Comparison of ENCODE assay signal across 8 mouse cellular contexts in the genomic region with DNA sequence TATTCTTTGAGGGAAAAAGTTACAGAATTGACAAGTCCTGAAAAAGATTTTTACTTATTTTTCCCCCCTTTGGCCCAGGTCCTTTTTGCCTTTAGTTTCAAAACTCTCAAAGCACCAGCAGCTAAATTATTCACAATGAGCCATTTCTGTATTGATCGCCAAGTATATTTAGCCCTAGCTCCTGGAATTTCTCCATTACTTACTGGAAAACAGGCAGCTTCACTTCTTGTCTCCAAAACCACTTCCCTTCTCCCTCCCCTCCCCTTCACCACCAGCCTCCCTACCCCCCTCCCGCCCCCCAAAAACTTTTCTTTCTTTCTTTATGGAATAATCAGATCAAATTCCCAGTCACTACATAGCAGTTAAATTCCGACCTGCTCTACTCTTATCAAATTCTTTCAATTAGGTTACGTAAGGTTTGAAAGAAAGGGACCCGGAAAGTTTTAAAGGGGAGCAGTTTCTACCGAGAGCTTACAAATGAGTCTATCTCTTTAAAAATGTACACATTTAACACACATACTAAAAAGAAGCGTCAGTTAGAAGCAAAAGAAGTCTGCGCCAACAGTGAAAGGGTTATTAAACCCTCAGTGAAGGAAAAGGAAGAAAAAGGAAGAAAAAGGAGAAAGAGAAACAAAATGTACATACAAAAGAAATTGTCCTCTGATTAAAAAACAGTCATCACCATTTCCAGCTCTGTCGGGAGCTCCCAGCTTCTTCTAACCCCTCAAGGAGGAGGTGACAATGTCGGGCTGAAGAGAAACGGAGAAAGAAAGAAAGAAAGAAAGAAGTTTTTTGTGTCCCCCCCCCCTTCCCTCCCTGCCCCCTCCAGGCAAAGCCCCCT. TPM values are rescaled to one million over a fixed set of nuclear protein-coding genes. Genes with fewer than 3 reads are reported as not detected.
DNase-seq lines count a peak whose midpoint lies in the region; ATAC-seq and TF ChIP-seq lines count a peak whose summit lies in the region.

No protein-coding gene starts in this region.

- intact Hi-C loops in left cerebral cortex, adult 2 months (cut with DNase I), result loop anchor here (5.0 kb wide), 2 partner anchors 248 to 443 kb away; no protein-coding TSS in a partner anchor
- intact Hi-C loops in left cerebral cortex, postnatal 4 days (cut with DNase I), result loop anchor here (5.0 kb wide), 2 partner anchors 353 to 443 kb away; no protein-coding TSS in a partner anchor

- no peak for TF ChIP-seq POLR2A in olfactory bulb, adult 2 months (IDR thresholded peaks at IDR 0.05; ENCODE audit: insufficient read depth, low read depth, low read length)

- H3K27me3 ChIP-seq in embryonic facial prominence, embryonic 12.5 days, result no peaks in the 10 kb centered on the region
- H3K27me3 ChIP-seq in limb, embryonic 10.5 days (ENCODE audit: low read depth, poor library complexity, severe bottlenecking), result 0 out of 2 replicates have a peak, but pooled peaks cover 7% of the 10 kb centered on the region

- H3K4me3 ChIP-seq in left cerebral cortex, adult 2 months, result peak overlapping the region; percentile 46
- H3K4me3 ChIP-seq in embryonic facial prominence, embryonic 12.5 days, result peak overlapping the region; percentile 67
- peak overlapping the region; percentile 83 for H3K4me3 ChIP-seq in limb, embryonic 10.5 days
- peak overlapping the region; percentile 46 for H3K4me3 ChIP-seq in olfactory bulb, adult 2 months (ENCODE audit: insufficient read depth, low read depth, low read length)

- TF ChIP-seq CTCF in left cerebral cortex, adult 2 months (IDR thresholded peaks at IDR 0.05), result no peak
- no peak for TF ChIP-seq CTCF in olfactory bulb, adult 2 months (IDR thresholded peaks at IDR 0.05; ENCODE audit: insufficient read depth, low read depth, low read length)

- peak overlapping the region; percentile 72 for H3K4me2 ChIP-seq in embryonic facial prominence, embryonic 12.5 days (replicated peaks)

- no peak overlapping the region for H3K27ac ChIP-seq in left cerebral cortex, adult 2 months
- peak overlapping the region; percentile 60; the same call in 1 of the 2 replicates for H3K27ac ChIP-seq in embryonic facial prominence, embryonic 12.5 days
- 0 out of 2 replicates have a peak overlapping the region, but pooled peaks have one; percentile 25 for H3K27ac ChIP-seq in limb, embryonic 10.5 days
- H3K27ac ChIP-seq in olfactory bulb, adult 2 months (ENCODE audit: insufficient read depth, low read depth, low read length), result no peak overlapping the region

- ATAC-seq in embryonic facial prominence, embryonic 12.5 days (ENCODE audit: insufficient number of reproducible peaks, insufficient read depth, low FRiP score, low TSS enrichment), result no peak

- H3K9ac ChIP-seq in embryonic facial prominence, embryonic 12.5 days, result peak overlapping the region; percentile 53

- 1% methylated on average over 11 of the region's 11 CpGs for WGBS in embryonic facial prominence, embryonic 12.5 days
- 2% methylated on average over 11 of the region's 11 CpGs for WGBS in limb, embryonic 10.5 days
- WGBS in olfactory bulb, adult 2 months, result 2% methylated on average over 11 of the region's 11 CpGs

- peaks cover 5% of the 10 kb centered on the region; the same call in 1 of the 2 replicates for H3K4me1 ChIP-seq in embryonic facial prominence, embryonic 12.5 days
- peaks cover 3% of the 10 kb centered on the region; the same call in 1 of the 2 replicates for H3K4me1 ChIP-seq in limb, embryonic 10.5 days
- H3K4me1 ChIP-seq in olfactory bulb, adult 2 months (ENCODE audit: control insufficient read depth, insufficient read depth, low read length), result peaks cover 2% of the 10 kb centered on the region; the same call in 1 of the 2 replicates

- DNase-seq in left cerebral cortex, adult 2 months (ENCODE audit: extremely low spot score in 1 of 2, low spot score in 2 of 2), result no peak
- no peak for DNase-seq in left cerebral cortex, postnatal 4 days
- DNase-seq in limb, embryonic 10.5 days (ENCODE audit: low spot score), result no peak
- DNase-seq in adrenal gland, adult 18-20 months (ENCODE audit: low spot score in 2 of 2), result no peak
- DNase-seq in layer of hippocampus, postnatal 14 days (ENCODE audit: low spot score in 2 of 2), result no peak
- no peak for DNase-seq in natural killer cell, adult 2 months (ENCODE audit: low spot score in 2 of 2)

- no peaks in the 10 kb centered on the region for H3K9me3 ChIP-seq in embryonic facial prominence, embryonic 12.5 days
- no peaks in the 10 kb centered on the region for H3K9me3 ChIP-seq in limb, embryonic 10.5 days (replicated peaks)

- no peaks in the 10 kb centered on the region for H3K36me3 ChIP-seq in embryonic facial prominence, embryonic 12.5 days
- no peaks in the 10 kb centered on the region for H3K36me3 ChIP-seq in limb, embryonic 10.5 days

RNA-seq across cellular contexts. Expression of a gene that starts 1.8 kb away (rescaled TPM):
- total RNA-seq in left cerebral cortex, adult 2 months (2021), result 1 to 10 TPM; 3.7 to 4.8 TPM
- 1 to 10 TPM; 8.3 to 9.8 TPM for total RNA-seq in left cerebral cortex, postnatal 4 days (2021)
- polyA plus RNA-seq in embryonic facial prominence, embryonic 12.5 days (2016; fragmentation: Nextera tagmentation; extraction: Ambion mirVana), result 7.4 and 8.5 TPM in 2 replicates
- 3.1 and 3.4 TPM in 2 replicates for polyA plus RNA-seq in limb, embryonic 10.5 days (2016; fragmentation: Nextera tagmentation; extraction: Ambion mirVana)
- polyA plus RNA-seq in olfactory bulb, adult 2 months (2012; ENCODE audit: insufficient read depth, insufficient read length, low replicate concordance, missing spikeins), result 43.5 TPM in 1 of 2 replicates, not detected in the other
- total RNA-seq in adrenal gland, adult 18-20 months (2021), result 1 to 10 TPM; 5.8 to 6.5 TPM
- 10 to 100 TPM in 1 of 2 experiments, 1 to 10 TPM in 1; 7.0 to 10.4 TPM for total RNA-seq in layer of hippocampus, postnatal 14 days (2021)

Comparison
In these comparisons a context has a peak if more than half of its experiments do, and no peak if none do; other contexts are left out.
1. H3K27ac ChIP-seq: peak in embryonic facial prominence, embryonic 12.5 days (single experiment) and limb, embryonic 10.5 days (single experiment); none in left cerebral cortex, adult 2 months (single experiment) and olfactory bulb, adult 2 months (single experiment).
2. Peak in every context shown above with its lines, with median percentiles within 50 percentile points of each other: H3K4me3 ChIP-seq.